Mouse (Mus musculus): ENCODE results near the gene Tgfb2. TPM values are rescaled to one million over a fixed set of nuclear protein-coding genes. Genes with fewer than 3 reads are reported as not detected.

Gene Tgfb2
- polyA plus RNA-seq, 1 experiment = 0.10 TPM

- TF ChIP-seq GATA1 (IDR thresholded peaks at IDR 0.05; ENCODE audit: low read length) = no peak
Measured at GRCm38 (mm10) chr1:186712802-186713471, 7.1 kb upstream of the Tgfb2 start.

GRCm38 (mm10) chr1:186705203-186705914 lies 430 bp downstream of the Tgfb2 start:
- TF ChIP-seq GATA1 (IDR thresholded peaks at IDR 0.05; ENCODE audit: low read length) = no peak

- no peak for TF ChIP-seq GATA1 (IDR thresholded peaks at IDR 0.05; ENCODE audit: low read length)
Measured at GRCm38 (mm10) chr1:186703980-186704701, 1.6 kb downstream of the Tgfb2 start.

- TF ChIP-seq GATA1 (IDR thresholded peaks at IDR 0.05; ENCODE audit: low read length) = no peak
Measured at GRCm38 (mm10) chr1:186703256-186703979, 2.4 kb downstream of the Tgfb2 start.

- no peak for TF ChIP-seq GATA1 (IDR thresholded peaks at IDR 0.05; ENCODE audit: low read length)
Measured at GRCm38 (mm10) chr1:186702391-186703255, 3.2 kb downstream of the Tgfb2 start.

- TF ChIP-seq GATA1 (IDR thresholded peaks at IDR 0.05; ENCODE audit: low read length) = no peak
Measured at GRCm38 (mm10) chr1:186701206-186701905, 4.4 kb downstream of the Tgfb2 start.

- no peak for TF ChIP-seq GATA1 (IDR thresholded peaks at IDR 0.05; ENCODE audit: low read length)
Measured at GRCm38 (mm10) chr1:186700496-186700895, 5.3 kb downstream of the Tgfb2 start.

- TF ChIP-seq GATA1 (IDR thresholded peaks at IDR 0.05; ENCODE audit: low read length) = no peak
Measured at GRCm38 (mm10) chr1:186698583-186699338, 7.0 kb downstream of the Tgfb2 start.

- TF ChIP-seq GATA1 (IDR thresholded peaks at IDR 0.05; ENCODE audit: low read length) = no peak
Measured at GRCm38 (mm10) chr1:186696231-186696630, 9.6 kb downstream of the Tgfb2 start.

- no peak for TF ChIP-seq GATA1 (IDR thresholded peaks at IDR 0.05; ENCODE audit: low read length)
Measured at GRCm38 (mm10) chr1:186695361-186695760, 10.4 kb downstream of the Tgfb2 start.

GRCm38 (mm10) chr1:186692370-186692769 lies 13.4 kb downstream of the Tgfb2 start:
- no peak for TF ChIP-seq GATA1 (IDR thresholded peaks at IDR 0.05; ENCODE audit: low read length)

GRCm38 (mm10) chr1:186691708-186692107 lies 14.1 kb downstream of the Tgfb2 start:
- no peak for TF ChIP-seq GATA1 (IDR thresholded peaks at IDR 0.05; ENCODE audit: low read length)

GRCm38 (mm10) chr1:186684041-186684440 lies 21.7 kb downstream of the Tgfb2 start:
- no peak for TF ChIP-seq GATA1 (IDR thresholded peaks at IDR 0.05; ENCODE audit: low read length)
